Mouse (Mus musculus): ENCODE measurements around the gene Aes. TPM values are rescaled to one million over a fixed set of nuclear protein-coding genes. Genes with fewer than 3 reads are reported as not detected.

Gene Aes
- polyA plus RNA-seq, 1 experiment from 2014 or later: 519 TPM

GRCm38 (mm10) chr10:81604019-81604967, 45.0 kb downstream of the Aes start:
- Histone ChIP-seq H3K27ac (0 out of 2 replicates have a peak overlapping the region, but pooled peaks have one; percentile 43), H3K9ac (no peak overlapping the region), H3K4me2 (peak overlapping the region; percentile 69; the same call in 1 of the 2 replicates), H3K4me1 (peaks cover 46% of the 10 kb centered on the region), H3K36me3 (peaks cover 3% of the 10 kb centered on the region; the same call in 1 of the 2 replicates), H3K4me3 (no peak overlapping the region), H3K9me3 (no peaks in the 10 kb centered on the region), H3K27me3 (no peaks in the 10 kb centered on the region)
- no peak for ATAC-seq (ENCODE audit: insufficient number of reproducible peaks, low FRiP score, low TSS enrichment, low read depth)
- WGBS: 69% methylated on average over 12 of the region's 12 CpGs

GRCm38 (mm10) chr10:81604968-81605665, 45.8 kb downstream of the Aes start:
- peak; percentile 17; the same call in 1 of the 2 replicates for ATAC-seq (ENCODE audit: insufficient number of reproducible peaks, low FRiP score, low TSS enrichment, low read depth)
- Histone ChIP-seq H3K4me1 (peaks cover 44% of the 10 kb centered on the region), H3K4me3 (peak overlapping the region; percentile 59), H3K9me3 (no peaks in the 10 kb centered on the region), H3K9ac (0 out of 2 replicates have a peak overlapping the region, but pooled peaks have one; percentile 26), H3K27ac (peak overlapping the region; percentile 93), H3K36me3 (peaks cover 3% of the 10 kb centered on the region; the same call in 1 of the 2 replicates), H3K27me3 (no peaks in the 10 kb centered on the region), H3K4me2 (peak overlapping the region; percentile 69)
- WGBS: 18% methylated on average over 29 of the region's 29 CpGs

GRCm38 (mm10) chr10:81605666-81605973, 46.3 kb downstream of the Aes start:
- Histone ChIP-seq H3K9ac (0 out of 2 replicates have a peak overlapping the region, but pooled peaks have one; percentile 26), H3K27me3 (no peaks in the 10 kb centered on the region), H3K4me1 (peaks cover 40% of the 10 kb centered on the region), H3K4me2 (peak overlapping the region; percentile 69), H3K27ac (peak overlapping the region; percentile 93), H3K36me3 (peaks cover 3% of the 10 kb centered on the region; the same call in 1 of the 2 replicates), H3K9me3 (no peaks in the 10 kb centered on the region), H3K4me3 (peak overlapping the region; percentile 59)
- 2% methylated on average over 14 of the region's 14 CpGs for WGBS
- ATAC-seq (ENCODE audit: insufficient number of reproducible peaks, low FRiP score, low TSS enrichment, low read depth): no peak

GRCm38 (mm10) chr10:81605974-81606751, 46.9 kb downstream of the Aes start, which contains the start of gene BC025920:
Gene BC025920 (plus strand): TSS chr10:81606270.
- under 1% methylated on average over 39 of the region's 39 CpGs for WGBS
- H3K27me3 ChIP-seq: no peaks in the 10 kb centered on the region
- peak within 1 kb of the TSS; percentile 59 for H3K4me3 ChIP-seq
- peaks cover 3% of the 10 kb centered on the region; the same call in 1 of the 2 replicates for H3K36me3 ChIP-seq
- H3K4me1 ChIP-seq: peaks cover 35% of the 10 kb centered on the region
- peak within 1 kb of the TSS; percentile 80 for H3K4me2 ChIP-seq
- H3K27ac ChIP-seq: peak within 1 kb of the TSS; percentile 93
- peak; percentile 89 for ATAC-seq (ENCODE audit: insufficient number of reproducible peaks, low FRiP score, low TSS enrichment, low read depth)
- peak within 1 kb of the TSS; percentile 57 for H3K9ac ChIP-seq
- H3K9me3 ChIP-seq: no peaks in the 10 kb centered on the region

GRCm38 (mm10) chr10:81608308-81608707, 49.0 kb downstream of the Aes start:
- no peak for ATAC-seq (ENCODE audit: insufficient number of reproducible peaks, low FRiP score, low TSS enrichment, low read depth)
- Histone ChIP-seq H3K4me3 (no peak overlapping the region), H3K9ac (no peak overlapping the region), H3K4me2 (no peak overlapping the region), H3K36me3 (peaks cover 3% of the 10 kb centered on the region; the same call in 1 of the 2 replicates), H3K9me3 (no peaks in the 10 kb centered on the region), H3K4me1 (peaks cover 18% of the 10 kb centered on the region), H3K27ac (no peak overlapping the region), H3K27me3 (no peaks in the 10 kb centered on the region)
- 90% methylated on average over 1 of the region's 1 CpGs for WGBS

GRCm38 (mm10) chr10:81612779-81613178, 53.5 kb downstream of the Aes start:
- Histone ChIP-seq H3K4me1 (peaks cover 9% of the 10 kb centered on the region; the same call in 1 of the 2 replicates), H3K27ac (no peak overlapping the region), H3K9me3 (no peaks in the 10 kb centered on the region), H3K4me3 (no peak overlapping the region), H3K36me3 (peaks cover 3% of the 10 kb centered on the region; the same call in 1 of the 2 replicates), H3K27me3 (no peaks in the 10 kb centered on the region), H3K4me2 (no peak overlapping the region), H3K9ac (no peak overlapping the region)
- no peak for ATAC-seq (ENCODE audit: insufficient number of reproducible peaks, low FRiP score, low TSS enrichment, low read depth)
- WGBS: 71% methylated on average over 3 of the region's 3 CpGs

GRCm38 (mm10) chr10:81615486-81615885, 56.2 kb downstream of the Aes start:
- peak; percentile 58; the same call in 1 of the 2 replicates for ATAC-seq (ENCODE audit: insufficient number of reproducible peaks, low FRiP score, low TSS enrichment, low read depth)
- peaks cover 9% of the 10 kb centered on the region; the same call in 1 of the 2 replicates for H3K4me1 ChIP-seq
- no peak overlapping the region for H3K4me2 ChIP-seq
- H3K4me3 ChIP-seq: no peak overlapping the region
- no peaks in the 10 kb centered on the region for H3K9me3 ChIP-seq
- no peak overlapping the region for H3K9ac ChIP-seq
- peak overlapping the region; percentile 50; the same call in 1 of the 2 replicates for H3K27ac ChIP-seq
- 21% methylated on average over 6 of the region's 6 CpGs for WGBS
- no peaks in the 10 kb centered on the region for H3K27me3 ChIP-seq
- peaks cover 4% of the 10 kb centered on the region for H3K36me3 ChIP-seq

Other genes with a start within 250 kb of the Aes start
- gene Cactin, start 238.4 kb upstream of the Aes start, polyA plus RNA-seq (2015; fragmentation: Nextera tagmentation; extraction: Ambion mirVana): 37.3 and 39.3 TPM in 2 replicates
- gene Tbxa2r, start 230.8 kb upstream of the Aes start, polyA plus RNA-seq (2015; fragmentation: Nextera tagmentation; extraction: Ambion mirVana): 11.9 and 12.8 TPM in 2 replicates
- gene Gipc3, start 216.2 kb upstream of the Aes start, polyA plus RNA-seq (2015; fragmentation: Nextera tagmentation; extraction: Ambion mirVana): 0.04 and 0.07 TPM in 2 replicates
- 86.0 and 89.9 TPM in 2 replicates for gene Hmg20b, start 209.0 kb upstream of the Aes start, polyA plus RNA-seq (2015; fragmentation: Nextera tagmentation; extraction: Ambion mirVana)
- 13.3 and 13.4 TPM in 2 replicates for gene Mfsd12, start 202.0 kb upstream of the Aes start, polyA plus RNA-seq (2015; fragmentation: Nextera tagmentation; extraction: Ambion mirVana)
- gene 4930404N11Rik, start 193.7 kb upstream of the Aes start, polyA plus RNA-seq (2015; fragmentation: Nextera tagmentation; extraction: Ambion mirVana): 0.60 and 1.6 TPM in 2 replicates
- gene Fzr1, start 181.0 kb upstream of the Aes start, polyA plus RNA-seq (2015; fragmentation: Nextera tagmentation; extraction: Ambion mirVana): 82.2 and 90.9 TPM in 2 replicates
- gene Dohh, start 175.1 kb upstream of the Aes start, polyA plus RNA-seq (2015; fragmentation: Nextera tagmentation; extraction: Ambion mirVana): 79.8 and 88.7 TPM in 2 replicates
- 2.1 and 3.1 TPM in 2 replicates for gene Gm48551, start 175.0 kb upstream of the Aes start, polyA plus RNA-seq (2015; fragmentation: Nextera tagmentation; extraction: Ambion mirVana)
- 0.51 and 1.7 TPM in 2 replicates for gene Gm48552, start 170.5 kb upstream of the Aes start, polyA plus RNA-seq (2015; fragmentation: Nextera tagmentation; extraction: Ambion mirVana)
- gene Smim24, start 166.4 kb upstream of the Aes start, polyA plus RNA-seq (2015; fragmentation: Nextera tagmentation; extraction: Ambion mirVana): 2.9 and 3.6 TPM in 2 replicates
- gene Nfic, start 103.9 kb upstream of the Aes start, polyA plus RNA-seq (2015; fragmentation: Nextera tagmentation; extraction: Ambion mirVana): 138 and 146 TPM in 2 replicates
- gene Celf5, start 76.8 kb upstream of the Aes start, polyA plus RNA-seq (2015; fragmentation: Nextera tagmentation; extraction: Ambion mirVana): 1.1 and 1.3 TPM in 2 replicates
- gene Ncln, start 63.1 kb upstream of the Aes start, polyA plus RNA-seq (2015; fragmentation: Nextera tagmentation; extraction: Ambion mirVana): 94.0 and 95.1 TPM in 2 replicates
- gene S1pr4, start 59.4 kb upstream of the Aes start, polyA plus RNA-seq (2015; fragmentation: Nextera tagmentation; extraction: Ambion mirVana): 0.67 and 0.72 TPM in 2 replicates
- 7.3 and 7.9 TPM in 2 replicates for gene Gna15, start 35.3 kb upstream of the Aes start, polyA plus RNA-seq (2015; fragmentation: Nextera tagmentation; extraction: Ambion mirVana)
- gene Gna11, start 14.3 kb upstream of the Aes start, polyA plus RNA-seq (2015; fragmentation: Nextera tagmentation; extraction: Ambion mirVana): 80.4 and 81.7 TPM in 2 replicates
- 39.7 and 41.7 TPM in 2 replicates for gene Tle2, start 15.1 kb downstream of the Aes start, polyA plus RNA-seq (2015; fragmentation: Nextera tagmentation; extraction: Ambion mirVana)
- gene Tle6, start 41.6 kb downstream of the Aes start, polyA plus RNA-seq (2015; fragmentation: Nextera tagmentation; extraction: Ambion mirVana): 9.9 and 11.7 TPM in 2 replicates
- gene BC025920, start 46.8 kb downstream of the Aes start, polyA plus RNA-seq (2015; fragmentation: Nextera tagmentation; extraction: Ambion mirVana): 0.81 and 1.0 TPM in 2 replicates
- 41.7 and 42.3 TPM in 2 replicates for gene Sirt6, start 68.3 kb downstream of the Aes start, polyA plus RNA-seq (2015; fragmentation: Nextera tagmentation; extraction: Ambion mirVana)
- 8.8 and 11.9 TPM in 2 replicates for gene Ankrd24, start 69.1 kb downstream of the Aes start, polyA plus RNA-seq (2015; fragmentation: Nextera tagmentation; extraction: Ambion mirVana)
- 4.2 and 4.6 TPM in 2 replicates for gene Gm10778, start 89.6 kb downstream of the Aes start, polyA plus RNA-seq (2015; fragmentation: Nextera tagmentation; extraction: Ambion mirVana)
- 12.4 and 15.8 TPM in 2 replicates for gene Zfp433, start 145.3 kb downstream of the Aes start, polyA plus RNA-seq (2015; fragmentation: Nextera tagmentation; extraction: Ambion mirVana)
- 7.4 and 7.5 TPM in 2 replicates for gene Gm3055, start 211.7 kb downstream of the Aes start, polyA plus RNA-seq (2015; fragmentation: Nextera tagmentation; extraction: Ambion mirVana)